Mouse (Mus musculus) Patski (cell line): Measurements from ENCODE around the gene Mmp11. TPM values are rescaled to one million over a fixed set of nuclear protein-coding genes. Genes with fewer than 3 reads are reported as not detected.

Experiments
- ATAC-seq: fragments of 100-300 bp; one replicate; pipeline ENCODE4 v1.8.0; 2021
- CTCF ChIA-PET: fragments of 350-600 bp; sonication (Branson Sonifier 250); formaldehyde crosslinking; loops from one replicate; lab custom pipeline; 2022; ENCODE audit warnings: inconsistent platforms; lab: Charles Lee
- POLR2A ChIA-PET: fragments of 350-600 bp; sonication (Branson Sonifier 250); formaldehyde crosslinking; loops from one replicate; lab custom pipeline; 2022; ENCODE audit warnings: antibody characterized with exemption, inconsistent platforms; lab: Charles Lee
- DNase-seq: peaks from one replicate; pipeline ENCODE4 v3.0.0-alpha.2; 2011; ENCODE audit warnings: low read depth, low spot score
- H3K27me3 ChIP-seq: fragments of 371-371 bp; one replicate; pipeline ENCODE4 v1.5.1; 2021
- CTCF ChIP-seq: fragments of 100-300 bp; IDR thresholded peaks from one replicate; pipeline ENCODE4 v1.5.1; 2021
- in situ Hi-C: fragments of 300-500 bp; cut with MboI; formaldehyde crosslinking; loops from 3 replicates; pipeline ENCODE4 v1.11.1; 2018; ENCODE audit warnings: low pct_unique_long_range_greater_than_20kb, mixed read lengths
- polyA plus RNA-seq: library from polyadenylated mRNA; unstranded; gene quantifications from one replicate; pipeline ENCODE4 v1.2.3, GENCODE M21; 2021

Mmp11 gene
- polyA plus RNA-seq, 1 experiment from 2014 or later, result 67.8 TPM

- ChIA-PET POLR2A (interaction anchor here (0.9 kb wide), 2 partner anchors 10 to 19 kb away, joined by 3 read pairs; partner anchors contain the start of gene Smarcb1), CTCF (interaction anchor here (1.7 kb wide), 1 partner anchor 12 kb away, joined by 5 read pairs; no protein-coding TSS in a partner anchor)
- DNase-seq (no peak), ATAC-seq (no peak)
- no peak for TF ChIP-seq CTCF
- H3K27me3 ChIP-seq, result no peaks in the 10 kb centered on the region
- in situ Hi-C loops, result no loop called here
Observed at GRCm38 (mm10) chr10:75939481-75940234, 3.4 kb upstream of the Mmp11 start.

- CTCF ChIA-PET, result interaction anchor here (1.4 to 2.1 kb wide), 2 partner anchors 13 to 14 kb away, joined by 3 to 7 read pairs; no protein-coding TSS in a partner anchor
- H3K27me3 ChIP-seq, result no peaks in the 10 kb centered on the region
- ATAC-seq (no peak), DNase-seq (no peak)
- POLR2A ChIA-PET, result no interaction called here
- in situ Hi-C loops, result no loop called here
- no peak for TF ChIP-seq CTCF
Observed at GRCm38 (mm10) chr10:75937851-75938643, 1.8 kb upstream of the Mmp11 start.

DNA sequence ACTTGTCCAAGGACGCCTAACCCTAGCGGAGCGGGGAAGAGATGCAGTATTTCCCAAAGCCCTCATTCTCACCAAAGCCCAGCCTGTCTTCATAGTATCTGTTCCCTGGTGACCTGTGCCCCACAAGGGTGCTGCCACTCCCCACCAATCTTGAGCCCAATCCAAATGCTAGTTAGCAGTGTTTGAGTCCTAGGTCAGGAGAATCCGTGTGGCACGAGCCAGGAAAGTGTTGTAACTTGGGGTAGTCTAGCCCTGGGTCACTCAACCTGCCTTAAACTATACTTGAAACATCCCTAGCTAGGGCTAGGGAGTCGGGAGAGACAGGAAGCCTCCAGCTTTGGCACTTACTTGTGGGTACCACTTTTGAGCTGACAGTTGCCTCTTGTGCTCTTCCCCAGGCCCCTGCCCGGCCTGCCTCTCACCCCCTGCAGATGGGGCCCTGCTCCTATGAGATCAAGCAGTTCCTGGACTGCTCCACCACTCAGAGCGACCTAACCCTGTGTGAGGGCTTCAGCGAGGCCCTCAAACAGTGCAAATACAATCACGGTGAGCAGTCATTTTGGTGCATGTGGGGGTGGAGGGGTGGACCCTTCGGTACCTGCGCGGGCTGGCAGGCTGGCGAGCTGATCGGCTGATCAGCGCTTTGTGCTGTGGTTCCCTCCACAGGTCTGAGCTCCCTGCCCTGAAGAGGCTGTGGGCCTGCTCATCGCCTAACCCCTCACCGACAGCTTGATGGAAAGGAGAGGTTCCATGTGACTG, 792 bp upstream of the Mmp11 start:
- in situ Hi-C loops, result no loop called here
- ATAC-seq (no peak), DNase-seq (no peak)
- TF ChIP-seq CTCF, result no peak
- no peaks in the 10 kb centered on the region for H3K27me3 ChIP-seq
- CTCF ChIA-PET, result interaction anchor here (1.4 to 2.1 kb wide), 2 partner anchors 12 to 15 kb away, joined by 3 to 7 read pairs; no protein-coding TSS in a partner anchor
- POLR2A ChIA-PET, result interaction anchor here (2.3 kb wide), 1 partner anchor 16 kb away, joined by 13 read pairs; the partner anchor contains the start of gene Smarcb1

DNA sequence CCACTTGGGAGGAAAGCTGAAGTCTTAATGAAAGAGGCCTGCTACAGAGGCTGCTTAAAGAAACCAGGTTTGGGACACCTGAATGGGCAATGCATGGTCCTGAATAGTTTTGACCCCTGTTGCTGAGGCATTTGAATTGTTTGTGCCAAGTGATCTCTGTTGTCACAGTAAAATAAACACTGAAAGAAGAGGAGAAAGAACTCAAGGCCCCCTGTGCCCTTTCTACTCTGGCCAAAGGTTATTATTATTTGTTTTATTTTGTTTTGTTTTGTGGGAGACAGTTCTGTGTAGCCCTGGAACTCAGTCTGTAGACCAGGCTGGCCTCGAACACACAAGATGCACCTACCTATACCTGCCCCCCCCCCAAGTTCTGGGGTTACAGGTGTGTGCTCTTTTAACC, 1.3 kb downstream of the Mmp11 start:
- in situ Hi-C loops, result no loop called here
- POLR2A ChIA-PET, result no interaction called here
- H3K27me3 ChIP-seq, result no peaks in the 10 kb centered on the region
- CTCF ChIA-PET, result no interaction called here
- DNase-seq (no peak), ATAC-seq (no peak)
- no peak for TF ChIP-seq CTCF

- no peak for TF ChIP-seq CTCF
- no peak for DNase-seq
- no peaks in the 10 kb centered on the region for H3K27me3 ChIP-seq
- in situ Hi-C loops, result no loop called here
- CTCF ChIA-PET, result interaction anchor here (1.7 kb wide), 1 partner anchor 9 kb away, joined by 5 read pairs; no protein-coding TSS in a partner anchor
- POLR2A ChIA-PET, result interaction anchor here (1.1 to 4.2 kb wide), 3 partner anchors 12 to 23 kb away, joined by 4 to 29 read pairs (median 6); partner anchors contain the start of gene Smarcb1
- ATAC-seq, result no peak
Observed at GRCm38 (mm10) chr10:75932891-75933290, 3.4 kb downstream of the Mmp11 start, which contains the start of gene Chchd10. Gene Chchd10, plus strand, starts transcription at chr10:75933130.

DNA sequence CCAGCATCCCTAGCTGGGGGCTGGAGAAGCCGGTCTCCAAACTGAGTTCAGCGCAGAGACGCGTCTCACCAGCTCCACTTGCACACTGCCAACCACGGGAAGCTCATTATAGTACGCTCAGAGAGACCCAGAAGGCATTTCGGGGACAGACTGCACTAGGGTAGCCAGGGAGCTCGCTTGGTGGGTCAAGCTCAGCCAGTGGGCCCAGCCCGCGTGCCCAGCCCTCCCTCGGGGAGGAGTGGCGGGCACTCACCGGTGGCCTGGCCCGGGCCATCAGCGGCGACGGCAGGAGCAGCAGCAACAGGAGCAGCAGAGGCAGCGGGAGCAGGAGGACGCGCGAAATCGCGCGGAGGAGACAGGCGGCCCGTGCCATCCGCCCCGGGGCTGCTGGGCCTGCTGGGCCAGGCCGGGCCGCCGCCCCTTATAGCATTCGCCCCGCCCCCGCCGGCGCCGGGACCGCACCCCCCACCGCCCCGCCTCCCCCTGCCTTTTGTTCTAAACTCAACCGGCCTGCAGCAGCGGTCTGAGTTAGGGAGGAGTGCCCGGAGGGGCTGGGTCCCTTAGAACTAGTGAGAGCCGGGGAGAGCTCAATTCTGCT, 4.1 kb downstream of the Mmp11 start:
- DNase-seq, result no peak
- POLR2A ChIA-PET, result interaction anchor here (0.8 to 4.2 kb wide), 5 partner anchors 11 to 77 kb away, joined by 3 to 29 read pairs (median 4); partner anchors contain the start of gene Smarcb1
- in situ Hi-C loops, result no loop called here
- TF ChIP-seq CTCF, result no peak
- peak; percentile 24 for ATAC-seq
- CTCF ChIA-PET, result interaction anchor here (1.0 to 1.7 kb wide), 4 partner anchors 8 to 22 kb away, joined by 3 to 5 read pairs (median 4); no protein-coding TSS in a partner anchor
- H3K27me3 ChIP-seq, result no peaks in the 10 kb centered on the region

DNA sequence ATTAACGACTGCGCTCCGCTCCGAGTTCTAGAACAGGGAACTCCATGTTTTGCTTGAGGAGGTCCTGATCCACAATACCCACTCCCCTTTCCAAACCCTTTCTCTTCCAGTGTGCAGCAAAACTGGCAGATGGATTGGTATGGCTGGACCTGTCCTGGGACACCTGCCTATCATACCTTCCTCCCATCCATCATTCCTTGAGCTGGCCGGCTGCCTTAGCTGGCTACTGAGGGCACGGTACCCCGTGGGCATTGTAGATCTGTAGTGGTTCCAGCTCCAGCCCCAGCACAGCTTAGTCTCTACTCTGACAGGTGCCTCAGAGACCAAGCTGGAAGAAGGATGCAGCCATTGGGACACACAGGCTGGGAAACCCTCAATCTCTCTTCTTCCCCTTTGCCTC, 5.0 kb downstream of the Mmp11 start:
- DNase-seq (no peak), ATAC-seq (no peak)
- ChIA-PET POLR2A (interaction anchor here (0.8 to 4.2 kb wide), 5 partner anchors 10 to 167 kb away, joined by 3 to 29 read pairs (median 3); partner anchors contain the start of genes Cabin1 and Smarcb1), CTCF (interaction anchor here (1.0 to 2.0 kb wide), 4 partner anchors 9 to 33 kb away, joined by 3 to 9 read pairs (median 4); no protein-coding TSS in a partner anchor)
- no peaks in the 10 kb centered on the region for H3K27me3 ChIP-seq
- in situ Hi-C loops, result no loop called here
- no peak for TF ChIP-seq CTCF

GRCm38 (mm10) chr10:75930304-75930703, 6.0 kb downstream of the Mmp11 start:
- no peak for TF ChIP-seq CTCF
- in situ Hi-C loops, result no loop called here
- ChIA-PET POLR2A (interaction anchor here (1.3 to 4.2 kb wide), 2 partner anchors 9 to 166 kb away, joined by 3 to 29 read pairs; partner anchors contain the start of genes Cabin1 and Smarcb1), CTCF (interaction anchor here (0.8 to 2.0 kb wide), 3 partner anchors 9 to 71 kb away, joined by 3 to 9 read pairs (median 4); partner anchors contain the start of genes Mif and Smarcb1)
- DNase-seq (peak; percentile 68), ATAC-seq (peak; percentile 74)
- H3K27me3 ChIP-seq, result no peaks in the 10 kb centered on the region

GRCm38 (mm10) chr10:75926396-75926795, 9.9 kb downstream of the Mmp11 start:
- ATAC-seq (no peak), DNase-seq (no peak)
- ChIA-PET CTCF (interaction anchor here (1.2 to 2.1 kb wide), 2 partner anchors 11 to 17 kb away, joined by 3 to 4 read pairs; no protein-coding TSS in a partner anchor), POLR2A (no interaction called here)
- TF ChIP-seq CTCF, result no peak
- H3K27me3 ChIP-seq, result no peaks in the 10 kb centered on the region
- in situ Hi-C loops, result no loop called here
